Mouse (Mus musculus) hindbrain, embryonic 11.5 days (tissue): Measurements from ENCODE around the gene Tedc1. TPM values are rescaled to one million over a fixed set of nuclear protein-coding genes. Genes with fewer than 3 reads are reported as not detected.

Experiments used
- ATAC-seq: fragments of 200-750 bp; cut with Nextera tagmentation; 2 replicates; pipeline ENCODE4 v1.8.0; 2017; ENCODE audit warnings: mild to moderate bottlenecking, moderate TSS enrichment, moderate library complexity; ENCODE audit not compliant: low FRiP score
- DNase-seq: peaks from one replicate; pipeline ENCODE4 v3.0.0-alpha.2; 2015; ENCODE audit warnings: low spot score
- H3K27ac ChIP-seq: fragments of 300-500 bp; sonication (generic); 2 replicates; pipeline ENCODE4 v1.5.1; 2014; ENCODE audit warnings: mild to moderate bottlenecking, low read depth, low read length
- H3K27me3 ChIP-seq: fragments of 300-500 bp; sonication (generic); 2 replicates; pipeline ENCODE4 v1.6.1; 2014; ENCODE audit warnings: mild to moderate bottlenecking, low read length, moderate library complexity, mixed read lengths; ENCODE audit not compliant: control insufficient read depth, insufficient read depth
- H3K36me3 ChIP-seq: fragments of 300-500 bp; sonication (generic); 2 replicates; pipeline ENCODE4 v1.6.1; 2014; ENCODE audit warnings: mild to moderate bottlenecking, low read length, moderate library complexity, mixed read lengths; ENCODE audit not compliant: control insufficient read depth, insufficient read depth
- H3K4me1 ChIP-seq: fragments of 300-500 bp; sonication (generic); replicated peaks from 2 replicates; pipeline ENCODE4 v1.6.1; 2014; ENCODE audit warnings: low read length, mixed read lengths; ENCODE audit not compliant: control insufficient read depth, insufficient read depth
- H3K4me2 ChIP-seq: fragments of 300-500 bp; sonication (generic); replicated peaks from 2 replicates; pipeline ENCODE4 v1.6.1; 2014; ENCODE audit warnings: mild to moderate bottlenecking, low read depth, low read length
- H3K4me3 ChIP-seq: fragments of 300-500 bp; sonication (generic); 2 replicates; pipeline ENCODE4 v1.5.1; 2014; ENCODE audit warnings: low read depth, low read length
- H3K9ac ChIP-seq: fragments of 300-500 bp; sonication (generic); 2 replicates; pipeline ENCODE4 v1.6.1; 2014; ENCODE audit warnings: low read depth, low read length
- H3K9me3 ChIP-seq: fragments of 300-500 bp; sonication (generic); 2 replicates; pipeline ENCODE4 v1.6.1; 2016; ENCODE audit warnings: low read length; ENCODE audit not compliant: control insufficient read depth
- WGBS: fragments of 180-500 bp; shearing (Covaris S2); extraction: QIAGEN DNeasy Blood & Tissue Kit; methylation state at CpG from one replicate; pipeline ENCODE4 v1.1.7; 2014; 5-methylcytosine and 5-hydroxymethylcytosine counted together
- polyA plus RNA-seq: library from polyadenylated mRNA; unstranded; fragments of >200 nt; fragmentation: Nextera tagmentation; extraction: Ambion mirVana; gene quantifications from 2 replicates; pipeline ENCODE4 v1.2.1, GENCODE M21; 2014

Tedc1 gene
- polyA plus RNA-seq, 1 experiment from 2014 or later = 28.8 TPM

DNA sequence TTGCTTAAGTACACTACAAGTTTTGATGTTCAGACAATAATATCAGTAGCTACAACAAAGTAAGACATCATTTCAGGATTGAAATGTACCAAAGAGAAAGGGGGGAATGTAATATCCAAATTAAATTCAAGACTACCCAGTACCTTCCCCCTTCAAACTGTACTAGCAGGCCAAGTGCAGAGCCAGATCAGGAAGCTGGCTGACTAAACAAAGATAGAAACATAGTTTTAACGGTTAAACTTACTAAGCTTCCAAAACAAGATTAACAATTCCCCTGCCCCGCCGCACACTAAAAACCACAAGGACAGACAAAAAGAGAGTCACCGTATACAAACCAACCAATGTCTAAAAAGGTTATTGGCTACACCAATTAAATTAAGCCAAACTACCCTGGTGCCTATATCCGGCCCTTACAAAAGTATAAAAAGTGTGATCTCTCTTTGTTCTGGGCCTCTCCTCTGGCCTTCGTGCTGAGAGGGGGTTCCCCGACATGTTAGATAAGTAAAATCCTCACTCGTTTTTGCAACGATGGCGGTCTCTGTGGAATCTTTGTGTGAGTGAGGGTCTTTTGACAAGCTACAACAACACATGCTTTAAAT is 56.2 kb downstream of the Tedc1 start:
- H3K4me1 ChIP-seq = no peaks in the 10 kb centered on the region
- WGBS = 93% methylated on average over 10 of the region's 10 CpGs
- ATAC-seq = no peak
- H3K9ac ChIP-seq = no peak overlapping the region
- no peaks in the 10 kb centered on the region; the same call in 1 of the 2 replicates for H3K27me3 ChIP-seq
- DNase-seq = no peak
- no peaks in the 10 kb centered on the region for H3K36me3 ChIP-seq
- H3K27ac ChIP-seq = no peak overlapping the region
- no peak overlapping the region for H3K4me3 ChIP-seq
- no peaks in the 10 kb centered on the region for H3K9me3 ChIP-seq
- H3K4me2 ChIP-seq = no peak overlapping the region

DNA sequence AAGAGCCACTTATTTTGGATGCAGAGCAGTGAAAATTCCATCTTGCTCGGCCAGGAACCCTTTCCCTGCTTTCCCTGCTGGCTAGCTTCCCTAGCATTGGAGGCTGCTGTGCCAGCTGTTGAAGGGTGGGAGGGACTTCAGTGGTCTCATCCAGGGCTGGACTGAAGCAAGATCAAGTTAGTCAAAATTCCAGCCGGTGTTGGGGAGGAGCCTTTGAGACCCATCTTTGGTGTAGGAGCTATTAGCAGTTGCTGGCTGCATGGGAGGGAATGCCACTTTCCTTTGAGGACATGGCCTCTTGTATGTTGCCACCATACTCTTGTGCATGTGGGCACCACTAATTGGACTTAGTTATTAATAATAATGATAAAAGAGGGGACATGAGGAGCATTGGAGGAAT is 57.0 kb downstream of the Tedc1 start:
- DNase-seq (no peak), ATAC-seq (no peak)
- H3K36me3 ChIP-seq = no peaks in the 10 kb centered on the region
- H3K4me3 ChIP-seq = no peak overlapping the region
- no peak overlapping the region for H3K9ac ChIP-seq
- 83% methylated on average over 2 of the region's 2 CpGs for WGBS
- no peaks in the 10 kb centered on the region; the same call in 1 of the 2 replicates for H3K27me3 ChIP-seq
- no peak overlapping the region for H3K27ac ChIP-seq
- no peak overlapping the region for H3K4me2 ChIP-seq
- no peaks in the 10 kb centered on the region for H3K4me1 ChIP-seq
- H3K9me3 ChIP-seq = no peaks in the 10 kb centered on the region

DNA sequence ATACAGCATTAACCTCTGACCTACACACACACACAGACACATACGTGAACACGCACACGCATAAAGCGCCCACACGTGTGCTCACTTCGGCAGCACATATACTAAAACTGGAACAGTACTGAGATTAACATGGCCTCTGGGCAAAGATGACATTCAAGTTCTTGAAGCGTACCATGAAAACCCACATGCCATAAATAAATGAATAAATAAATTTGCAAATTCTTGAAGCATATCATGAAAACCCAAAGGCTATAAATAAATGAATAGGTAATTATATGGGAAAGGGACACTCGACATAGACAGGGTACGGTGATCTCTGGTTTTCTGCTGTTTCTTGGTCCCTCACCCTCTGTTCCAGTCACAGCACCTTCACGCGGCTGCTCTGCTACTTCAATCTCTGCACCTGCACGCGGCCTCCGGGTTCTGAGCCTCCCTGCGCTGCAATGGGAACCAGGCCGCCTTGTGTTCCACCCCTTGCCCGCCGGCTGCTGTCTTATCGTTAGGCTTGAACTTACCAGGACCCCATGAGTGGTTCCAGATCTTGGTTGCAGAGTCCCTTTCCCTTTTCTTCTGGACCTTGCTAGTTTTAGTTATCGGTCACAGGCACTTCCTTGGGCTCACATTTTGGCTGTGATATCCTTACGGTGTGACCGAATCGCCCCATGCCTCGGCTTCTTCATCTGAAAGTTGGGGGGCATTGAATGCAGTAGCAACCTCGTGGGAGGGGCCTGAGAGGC is 58.0 kb downstream of the Tedc1 start:
- WGBS = 89% methylated on average over 25 of the region's 25 CpGs
- Histone ChIP-seq H3K36me3 (no peaks in the 10 kb centered on the region), H3K27me3 (no peaks in the 10 kb centered on the region; the same call in 1 of the 2 replicates), H3K4me3 (no peak overlapping the region), H3K9me3 (no peaks in the 10 kb centered on the region), H3K4me1 (no peaks in the 10 kb centered on the region), H3K9ac (no peak overlapping the region), H3K27ac (no peak overlapping the region), H3K4me2 (no peak overlapping the region)
- DNase-seq (no peak), ATAC-seq (no peak)

DNA sequence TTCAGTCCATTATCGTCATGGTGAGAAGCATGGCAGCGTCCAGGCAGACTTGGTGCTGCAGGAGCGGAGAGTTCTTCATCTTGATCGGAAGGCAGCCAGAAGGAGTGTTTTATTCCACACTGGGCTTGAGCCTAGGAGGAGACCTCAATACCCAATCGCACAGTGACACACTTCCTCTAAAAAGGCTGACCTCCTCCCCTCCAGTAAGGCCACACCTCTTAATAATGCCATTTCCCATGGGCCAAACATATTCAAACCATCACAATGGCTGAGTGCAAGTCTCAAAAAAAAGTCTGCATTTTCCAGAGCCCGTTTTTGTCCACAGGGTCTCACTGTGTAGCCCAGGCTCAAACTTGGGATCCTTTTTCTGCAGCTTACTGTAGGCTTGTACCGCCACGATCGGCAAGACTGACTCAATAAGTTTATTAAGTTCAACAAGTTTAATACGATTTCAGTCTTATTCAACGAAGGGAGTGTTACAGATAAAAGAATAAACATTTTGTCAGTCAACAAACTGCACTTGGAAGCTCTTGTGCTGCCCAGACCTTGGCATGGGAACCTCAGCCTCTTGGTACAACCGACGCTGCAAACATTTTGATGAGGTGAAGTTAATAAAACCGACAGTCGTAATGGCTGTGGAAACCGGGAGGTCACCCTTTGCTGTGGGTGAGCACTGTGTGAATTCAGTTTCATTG is 58.9 kb downstream of the Tedc1 start:
- WGBS = 90% methylated on average over 16 of the region's 16 CpGs

More for the DNA sequence above, 58.9 kb downstream of the Tedc1 start:
- H3K27ac ChIP-seq = no peak overlapping the region
- no peak overlapping the region for H3K4me3 ChIP-seq
- no peak for ATAC-seq
- no peak overlapping the region for H3K9ac ChIP-seq
- H3K4me2 ChIP-seq = no peak overlapping the region
- no peak for DNase-seq
- no peaks in the 10 kb centered on the region for H3K9me3 ChIP-seq
- no peaks in the 10 kb centered on the region for H3K4me1 ChIP-seq
- H3K27me3 ChIP-seq = no peaks in the 10 kb centered on the region; the same call in 1 of the 2 replicates
- no peaks in the 10 kb centered on the region for H3K36me3 ChIP-seq

Other genes starting within 250 kb of the Tedc1 start
- 4.2 and 4.7 TPM in 2 replicates for gene Jag2, start 226.6 kb upstream of the Tedc1 start, polyA plus RNA-seq
- 57.3 and 69.9 TPM in 2 replicates for gene Nudt14, start 214.3 kb upstream of the Tedc1 start, polyA plus RNA-seq
- gene Btbd6, start 179.9 kb upstream of the Tedc1 start, polyA plus RNA-seq = 25.6 and 26.8 TPM in 2 replicates
- gene Brf1, start 155.7 kb upstream of the Tedc1 start, polyA plus RNA-seq = 53.6 and 57.8 TPM in 2 replicates
- 17.2 and 21.2 TPM in 2 replicates for gene Pacs2, start 141.9 kb upstream of the Tedc1 start, polyA plus RNA-seq
- gene Tex22, start 81.9 kb upstream of the Tedc1 start, polyA plus RNA-seq = 0.26 TPM in 1 of 2 replicates, not detected in the other
- gene Mta1, start 58.1 kb upstream of the Tedc1 start, polyA plus RNA-seq = 17.2 and 19.4 TPM in 2 replicates
- gene Crip2, start 16.2 kb upstream of the Tedc1 start, polyA plus RNA-seq = 208 TPM in 2 replicates
- 76.0 and 84.7 TPM in 2 replicates for gene Crip1, start 10.1 kb upstream of the Tedc1 start, polyA plus RNA-seq
- 8.9 and 10.8 TPM in 2 replicates for gene Tmem121, start 29.5 kb downstream of the Tedc1 start, polyA plus RNA-seq